Mouse (Mus musculus) hindlimb bud, embryonic 11.5 days (tissue): ENCODE measurements at regions not wholly inside any gene's neighbourhood (a gene's known extent, or its start where the extent isn't known, plus 50 kb on each side); places are given as distances from the start of the nearest gene placed in this dataset.
A peak's percentile ranks its signal among the peaks of the same experiment; 100 is the strongest.

Experiments
- DNase-seq: peaks from one replicate; pipeline ENCODE4 v3.0.0-alpha.2; 2012; ENCODE audit warnings: low read depth, low spot score; ENCODE audit errors: extremely low spot score

GRCm38 (mm10) chr15:70920138-70920537, 2914.2 kb upstream of the Gm6569 start:
- DNase-seq, result no peak

- peak; percentile 16 for DNase-seq
These were observed 2913.5 kb upstream of the Gm6569 start for GRCm38 (mm10) chr15:70920862-70921261.
